Mouse (Mus musculus): ENCODE results near the gene Dixdc1. TPM values are rescaled to one million over a fixed set of nuclear protein-coding genes. Genes with fewer than 3 reads are reported as not detected.

Gene Dixdc1
- polyA plus RNA-seq, 1 experiment from 2014 or later = 7.7 TPM

GRCm38 (mm10) chr9:50752054-50752602 is 12.8 kb upstream of the Dixdc1 start, which contains the start of gene Hspb2:
Gene Hspb2, minus strand, starts transcription at chr9:50752354.
- WGBS = 74% methylated on average over 14 of the region's 14 CpGs
- peak within 1 kb of the TSS; percentile 24; the same call in 1 of the 2 replicates for H3K4me2 ChIP-seq (ENCODE audit: low read length)
- H3K9ac ChIP-seq (ENCODE audit: low read length) = no peak within 1 kb of the TSS
- H3K4me1 ChIP-seq (replicated peaks; ENCODE audit: control insufficient read depth, insufficient read depth, low read length) = no peaks in the 10 kb centered on the region; the same call in 1 of the 2 replicates
- H3K27me3 ChIP-seq (replicated peaks; ENCODE audit: control insufficient read depth, insufficient read depth, low read length) = no peaks in the 10 kb centered on the region
- peak; percentile 50; the same call in 1 of the 2 replicates for ATAC-seq (replicated peaks; ENCODE audit: low FRiP score, low TSS enrichment, low read depth)
- H3K4me3 ChIP-seq (ENCODE audit: low read depth, low read length) = peak within 1 kb of the TSS; percentile 8; the same call in 1 of the 2 replicates
- H3K9me3 ChIP-seq (ENCODE audit: control insufficient read depth, low read length) = no peaks in the 10 kb centered on the region
- no peak for DNase-seq (ENCODE audit: low spot score)
- H3K27ac ChIP-seq (ENCODE audit: low read depth) = peak within 1 kb of the TSS; percentile 29; the same call in 1 of the 2 replicates
- H3K36me3 ChIP-seq (ENCODE audit: control insufficient read depth, insufficient read depth, low read length) = no peaks in the 10 kb centered on the region

- no peaks in the 10 kb centered on the region for H3K36me3 ChIP-seq (ENCODE audit: control insufficient read depth, insufficient read depth, low read length)
- ATAC-seq (replicated peaks; ENCODE audit: low FRiP score, low TSS enrichment, low read depth) (no peak), DNase-seq (ENCODE audit: low spot score) (no peak)
- H3K27ac ChIP-seq (ENCODE audit: low read depth) = no peak within 1 kb of the TSS; the same call in 1 of the 2 replicates
- 72% methylated on average over 22 of the region's 22 CpGs for WGBS
- H3K9ac ChIP-seq (ENCODE audit: low read length) = no peak within 1 kb of the TSS
- H3K27me3 ChIP-seq (replicated peaks; ENCODE audit: control insufficient read depth, insufficient read depth, low read length) = no peaks in the 10 kb centered on the region
- H3K4me1 ChIP-seq (replicated peaks; ENCODE audit: control insufficient read depth, insufficient read depth, low read length) = no peaks in the 10 kb centered on the region; the same call in 1 of the 2 replicates
- H3K9me3 ChIP-seq (ENCODE audit: control insufficient read depth, low read length) = no peaks in the 10 kb centered on the region
- no peak within 1 kb of the TSS for H3K4me3 ChIP-seq (ENCODE audit: low read depth, low read length)
- H3K4me2 ChIP-seq (ENCODE audit: low read length) = no peak within 1 kb of the TSS
These were observed 12.0 kb upstream of the Dixdc1 start, which contains the start of gene Cryab for GRCm38 (mm10) chr9:50751323-50751722. Gene Cryab, plus strand, starts transcription at chr9:50751325.

GRCm38 (mm10) chr9:50750706-50751105 is 11.4 kb upstream of the Dixdc1 start:
- H3K4me3 ChIP-seq (ENCODE audit: low read depth, low read length) = no peak overlapping the region
- no peaks in the 10 kb centered on the region; the same call in 1 of the 2 replicates for H3K4me1 ChIP-seq (replicated peaks; ENCODE audit: control insufficient read depth, insufficient read depth, low read length)
- DNase-seq (ENCODE audit: low spot score) (no peak), ATAC-seq (replicated peaks; ENCODE audit: low FRiP score, low TSS enrichment, low read depth) (no peak)
- H3K9me3 ChIP-seq (ENCODE audit: control insufficient read depth, low read length) = no peaks in the 10 kb centered on the region
- no peak overlapping the region for H3K9ac ChIP-seq (ENCODE audit: low read length)
- 73% methylated on average over 6 of the region's 6 CpGs for WGBS
- H3K4me2 ChIP-seq (ENCODE audit: low read length) = no peak overlapping the region
- no peaks in the 10 kb centered on the region for H3K27me3 ChIP-seq (replicated peaks; ENCODE audit: control insufficient read depth, insufficient read depth, low read length)
- no peak overlapping the region for H3K27ac ChIP-seq (ENCODE audit: low read depth)
- H3K36me3 ChIP-seq (ENCODE audit: control insufficient read depth, insufficient read depth, low read length) = no peaks in the 10 kb centered on the region

- H3K36me3 ChIP-seq (ENCODE audit: control insufficient read depth, insufficient read depth, low read length) = no peaks in the 10 kb centered on the region
- peak within 1 kb of the TSS; percentile 81 for H3K27ac ChIP-seq (ENCODE audit: low read depth)
- no peaks in the 10 kb centered on the region for H3K27me3 ChIP-seq (replicated peaks; ENCODE audit: control insufficient read depth, insufficient read depth, low read length)
- H3K4me3 ChIP-seq (ENCODE audit: low read depth, low read length) = peak within 1 kb of the TSS; percentile 48
- ATAC-seq (replicated peaks; ENCODE audit: low FRiP score, low TSS enrichment, low read depth) (peak; percentile 82), DNase-seq (ENCODE audit: low spot score) (peak; percentile 82)
- 2% methylated on average over 19 of the region's 19 CpGs for whole genome bisulfite sequencing
- no peaks in the 10 kb centered on the region for H3K4me1 ChIP-seq (replicated peaks; ENCODE audit: control insufficient read depth, insufficient read depth, low read length)
- H3K4me2 ChIP-seq (ENCODE audit: low read length) = peak within 1 kb of the TSS; percentile 68
- H3K9me3 ChIP-seq (ENCODE audit: control insufficient read depth, low read length) = no peaks in the 10 kb centered on the region
- H3K9ac ChIP-seq (ENCODE audit: low read length) = peak within 1 kb of the TSS; percentile 58
These were observed 6.9 kb upstream of the Dixdc1 start, which contains the start of gene 2310030G06Rik for GRCm38 (mm10) chr9:50746214-50746677. Gene 2310030G06Rik, minus strand, starts transcription at chr9:50746536.

GRCm38 (mm10) chr9:50745806-50746205 is 6.5 kb upstream of the Dixdc1 start:
- Histone ChIP-seq H3K9me3 (ENCODE audit: control insufficient read depth, low read length) (no peaks in the 10 kb centered on the region), H3K4me2 (ENCODE audit: low read length) (peak overlapping the region; percentile 68), H3K4me1 (replicated peaks; ENCODE audit: control insufficient read depth, insufficient read depth, low read length) (no peaks in the 10 kb centered on the region), H3K36me3 (ENCODE audit: control insufficient read depth, insufficient read depth, low read length) (no peaks in the 10 kb centered on the region), H3K9ac (ENCODE audit: low read length) (peak overlapping the region; percentile 58), H3K27me3 (replicated peaks; ENCODE audit: control insufficient read depth, insufficient read depth, low read length) (no peaks in the 10 kb centered on the region), H3K27ac (ENCODE audit: low read depth) (peak overlapping the region; percentile 81), H3K4me3 (ENCODE audit: low read depth, low read length) (peak overlapping the region; percentile 48)
- DNase-seq (ENCODE audit: low spot score) (peak; percentile 69), ATAC-seq (replicated peaks; ENCODE audit: low FRiP score, low TSS enrichment, low read depth) (peak; percentile 76; the same call in 1 of the 2 replicates)
- 13% methylated on average over 7 of the region's 7 CpGs for WGBS

GRCm38 (mm10) chr9:50742744-50743143 is 3.4 kb upstream of the Dixdc1 start:
- 81% methylated on average over 2 of the region's 2 CpGs for WGBS
- H3K27ac ChIP-seq (ENCODE audit: low read depth) = no peak overlapping the region
- H3K27me3 ChIP-seq (replicated peaks; ENCODE audit: control insufficient read depth, insufficient read depth, low read length) = no peaks in the 10 kb centered on the region
- no peaks in the 10 kb centered on the region for H3K4me1 ChIP-seq (replicated peaks; ENCODE audit: control insufficient read depth, insufficient read depth, low read length)
- no peak overlapping the region for H3K9ac ChIP-seq (ENCODE audit: low read length)
- no peak overlapping the region for H3K4me2 ChIP-seq (ENCODE audit: low read length)
- H3K9me3 ChIP-seq (ENCODE audit: control insufficient read depth, low read length) = no peaks in the 10 kb centered on the region
- no peak overlapping the region for H3K4me3 ChIP-seq (ENCODE audit: low read depth, low read length)
- DNase-seq (ENCODE audit: low spot score) (no peak), ATAC-seq (replicated peaks; ENCODE audit: low FRiP score, low TSS enrichment, low read depth) (no peak)
- 0 out of 2 replicates have a peak, but pooled peaks cover 4% of the 10 kb centered on the region for H3K36me3 ChIP-seq (ENCODE audit: control insufficient read depth, insufficient read depth, low read length)

GRCm38 (mm10) chr9:50742261-50742660 is 2.9 kb upstream of the Dixdc1 start:
- no peaks in the 10 kb centered on the region for H3K4me1 ChIP-seq (replicated peaks; ENCODE audit: control insufficient read depth, insufficient read depth, low read length)
- H3K4me2 ChIP-seq (ENCODE audit: low read length) = no peak overlapping the region
- 79% methylated on average over 3 of the region's 3 CpGs for WGBS
- ATAC-seq (replicated peaks; ENCODE audit: low FRiP score, low TSS enrichment, low read depth) = no peak
- no peaks in the 10 kb centered on the region for H3K27me3 ChIP-seq (replicated peaks; ENCODE audit: control insufficient read depth, insufficient read depth, low read length)
- H3K9ac ChIP-seq (ENCODE audit: low read length) = no peak overlapping the region
- H3K9me3 ChIP-seq (ENCODE audit: control insufficient read depth, low read length) = no peaks in the 10 kb centered on the region
- 0 out of 2 replicates have a peak, but pooled peaks cover 4% of the 10 kb centered on the region for H3K36me3 ChIP-seq (ENCODE audit: control insufficient read depth, insufficient read depth, low read length)
- H3K4me3 ChIP-seq (ENCODE audit: low read depth, low read length) = no peak overlapping the region
- no peak overlapping the region for H3K27ac ChIP-seq (ENCODE audit: low read depth)
- DNase-seq (ENCODE audit: low spot score) = no peak

GRCm38 (mm10) chr9:50740867-50741784 is 1.8 kb upstream of the Dixdc1 start:
- ATAC-seq (replicated peaks; ENCODE audit: low FRiP score, low TSS enrichment, low read depth) (no peak), DNase-seq (ENCODE audit: low spot score) (no peak)
- Histone ChIP-seq H3K36me3 (ENCODE audit: control insufficient read depth, insufficient read depth, low read length) (0 out of 2 replicates have a peak, but pooled peaks cover 4% of the 10 kb centered on the region), H3K9ac (ENCODE audit: low read length) (no peak overlapping the region), H3K9me3 (ENCODE audit: control insufficient read depth, low read length) (no peaks in the 10 kb centered on the region), H3K27me3 (replicated peaks; ENCODE audit: control insufficient read depth, insufficient read depth, low read length) (no peaks in the 10 kb centered on the region), H3K4me2 (ENCODE audit: low read length) (no peak overlapping the region), H3K4me3 (ENCODE audit: low read depth, low read length) (no peak overlapping the region), H3K27ac (ENCODE audit: low read depth) (no peak overlapping the region), H3K4me1 (replicated peaks; ENCODE audit: control insufficient read depth, insufficient read depth, low read length) (no peaks in the 10 kb centered on the region)
- WGBS = 86% methylated on average over 14 of the region's 14 CpGs

Data from intestine, embryonic 14.5 days (tissue).